Mouse (Mus musculus) mouse trophoblast stem cell (cell line): Measurements from ENCODE around the gene Trmt13.

Source experiments
- in situ Hi-C, 2 experiments: fragments of 300-500 bp; cut with MseI, MboI; formaldehyde crosslinking; loops; 2 replicates in 1 of 2; 3 replicates in 1 of 2; pipeline ENCODE4 v1.15.1; 2025

Gene Trmt13

DNA sequence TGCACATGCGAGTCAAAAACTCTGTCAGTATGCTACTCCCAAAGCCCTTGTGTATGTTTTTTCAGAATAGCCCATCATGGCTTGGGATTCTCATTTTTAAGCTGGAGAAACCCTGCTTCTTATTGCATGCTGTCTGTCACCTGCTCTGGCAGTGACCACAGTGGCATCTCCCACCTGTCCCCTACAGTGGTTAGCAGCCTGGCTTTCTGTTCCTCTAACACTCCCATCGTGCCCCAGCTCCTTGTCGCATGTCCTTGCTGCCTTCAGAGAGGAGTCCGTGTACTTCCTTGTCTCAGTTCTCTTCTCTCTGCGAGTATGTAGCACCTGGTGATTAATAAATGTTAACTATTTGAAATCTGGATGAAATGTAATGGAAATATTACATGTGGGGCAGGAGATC is 67.0 kb downstream of the Trmt13 start:
- in situ Hi-C loops: no loop called here

DNA sequence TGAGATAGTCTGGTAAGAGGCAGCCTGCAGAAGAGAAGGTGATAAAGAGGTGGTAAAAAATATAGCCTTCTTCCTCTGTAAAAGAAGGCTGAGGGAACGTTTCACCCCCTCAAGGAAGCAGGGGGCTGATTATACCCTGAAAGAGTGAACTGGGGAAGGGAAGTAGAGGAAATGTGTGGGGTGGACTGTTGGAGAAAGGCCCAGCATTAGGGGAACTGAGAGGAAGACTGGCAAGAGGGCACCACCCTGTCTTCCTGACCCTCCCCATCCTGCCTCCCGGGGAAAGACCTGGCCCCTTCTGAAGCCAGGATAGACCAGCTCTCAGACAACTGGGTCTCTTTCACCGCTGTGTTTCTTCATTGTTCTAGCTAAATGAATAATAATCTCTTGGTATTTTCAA is 71.9 kb downstream of the Trmt13 start:
- in situ Hi-C loops: no loop called here

DNA sequence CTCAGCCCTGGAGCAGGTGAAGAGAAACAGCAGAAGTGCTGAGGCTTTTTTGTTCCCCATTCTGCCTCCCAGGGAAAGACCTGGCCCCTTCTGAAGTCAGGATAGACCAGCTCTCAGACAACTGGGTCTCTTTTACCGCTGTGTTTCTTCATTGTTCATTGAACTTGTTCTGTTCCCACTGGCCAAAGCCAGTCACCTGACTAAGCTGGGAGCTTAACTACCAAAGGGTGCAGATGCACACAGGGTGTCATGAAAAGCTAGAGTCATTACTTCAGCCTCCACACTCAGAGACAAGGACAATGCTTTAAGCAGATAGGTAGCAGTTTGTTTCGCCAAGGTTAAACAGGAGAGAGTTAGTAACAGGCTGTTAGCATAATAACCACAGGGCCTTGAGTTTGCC is 72.3 kb downstream of the Trmt13 start:
- in situ Hi-C loops: no loop called here

DNA sequence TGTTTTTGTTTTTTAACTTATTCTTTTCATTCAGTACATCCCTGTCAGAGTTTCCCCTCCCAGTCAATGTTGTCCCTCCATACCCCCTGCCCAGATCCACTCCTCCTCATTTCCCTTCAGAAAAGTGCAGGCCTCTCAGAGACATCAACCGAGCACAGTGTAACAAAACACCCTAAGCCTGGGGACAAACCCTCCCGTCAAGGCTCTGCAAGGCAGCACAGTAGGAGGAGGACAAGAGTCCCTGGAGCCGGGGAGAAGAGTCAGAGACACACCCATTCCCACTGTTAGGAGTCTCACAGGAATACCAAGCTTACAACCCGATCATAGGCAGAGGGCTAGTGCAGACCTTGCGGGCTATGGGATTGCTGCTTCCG is 77.2 kb downstream of the Trmt13 start:
- in situ Hi-C loops: no loop called here

DNA sequence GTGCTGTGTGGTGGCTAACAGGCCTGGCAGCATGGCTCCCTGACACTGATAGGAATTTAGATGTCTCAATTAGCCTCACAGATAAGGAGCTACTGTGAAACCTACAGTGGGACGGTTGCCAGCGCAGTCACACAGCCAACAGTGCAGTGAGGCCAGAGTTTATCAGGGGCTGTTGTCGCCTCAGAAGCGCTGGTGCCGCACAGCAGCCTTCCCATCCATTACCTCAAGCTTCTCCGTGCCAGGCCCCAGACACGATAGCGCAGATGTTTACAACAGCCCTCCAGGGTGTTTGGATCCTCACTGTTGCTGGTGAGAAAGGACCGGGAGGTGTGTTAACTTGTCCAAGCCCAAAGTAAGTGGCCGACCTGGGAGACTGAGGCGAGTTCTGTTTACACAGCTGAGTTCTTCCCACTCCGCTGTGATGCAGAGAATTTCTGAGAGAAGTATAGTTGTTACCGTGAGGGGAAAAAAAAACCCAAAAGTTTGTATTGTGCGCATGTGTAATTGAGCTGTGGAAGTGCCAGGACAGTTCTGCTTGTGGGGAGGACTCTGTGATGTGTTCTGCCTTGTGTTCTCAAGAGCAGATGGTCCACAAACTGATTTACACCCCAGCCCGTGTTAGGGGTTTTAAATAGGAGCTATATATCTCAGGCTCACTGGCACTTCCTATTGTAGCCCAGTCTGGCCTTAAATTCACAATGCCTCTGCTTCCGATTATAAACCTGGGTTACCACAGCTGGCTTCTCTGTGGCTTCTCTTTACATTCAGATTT is 77.8 kb downstream of the Trmt13 start:
- in situ Hi-C loops: no loop called here
